Mouse (Mus musculus) right cerebral cortex, adult 18-20 months (tissue): ENCODE results near the gene Nup188.

ENCODE experiments used
- DNase-seq: peaks from one replicate; pipeline ENCODE4 v3.0.0; 2022; ENCODE audit warnings: mixed read lengths

Gene Nup188

GRCm38 (mm10) chr2:30286192-30287026, at the start of gene Nup188, which contains the start of gene Dolk:
Gene Nup188, plus strand, starts transcription at chr2:30286397.
Gene Dolk, minus strand, starts transcription at chr2:30286334.
- DNase-seq = peak; percentile 95

DNA sequence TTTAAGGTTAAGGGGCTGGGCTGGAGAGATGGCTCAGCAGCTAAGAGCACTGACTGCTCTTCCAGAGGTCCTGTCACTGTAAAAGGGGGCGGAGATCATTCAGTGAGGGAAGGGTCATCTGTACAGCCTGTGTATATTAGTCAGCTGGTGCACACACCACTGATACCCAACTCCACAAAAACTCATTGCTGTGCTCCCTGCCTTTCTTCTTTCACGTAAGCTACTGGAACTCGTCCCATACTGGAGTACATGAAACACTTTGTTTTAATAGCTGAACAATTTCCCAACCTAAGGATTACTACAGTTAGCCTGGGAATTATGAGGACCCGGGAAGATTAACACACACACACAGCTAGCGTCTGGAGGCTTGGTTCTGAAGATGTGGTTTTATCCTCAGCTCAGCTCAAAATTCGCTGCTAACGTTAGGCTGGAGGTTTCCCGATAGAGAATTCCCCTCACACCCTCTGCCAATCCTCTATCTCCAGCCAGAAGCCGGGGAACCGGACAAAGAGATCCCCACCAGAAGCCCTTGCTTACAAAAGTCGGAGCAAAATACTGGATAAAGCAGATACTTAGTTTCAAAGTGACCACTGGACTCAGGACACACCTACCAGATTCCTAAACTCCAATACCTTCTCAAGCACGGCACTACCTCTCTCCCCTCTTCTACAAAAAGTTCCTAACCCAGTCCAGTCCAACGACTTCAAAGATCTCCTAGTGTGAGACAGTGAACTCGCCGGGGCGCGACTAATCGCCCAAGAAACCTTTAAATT, 49.6 kb upstream of the Nup188 start:
- no peak for DNase-seq

DNA sequence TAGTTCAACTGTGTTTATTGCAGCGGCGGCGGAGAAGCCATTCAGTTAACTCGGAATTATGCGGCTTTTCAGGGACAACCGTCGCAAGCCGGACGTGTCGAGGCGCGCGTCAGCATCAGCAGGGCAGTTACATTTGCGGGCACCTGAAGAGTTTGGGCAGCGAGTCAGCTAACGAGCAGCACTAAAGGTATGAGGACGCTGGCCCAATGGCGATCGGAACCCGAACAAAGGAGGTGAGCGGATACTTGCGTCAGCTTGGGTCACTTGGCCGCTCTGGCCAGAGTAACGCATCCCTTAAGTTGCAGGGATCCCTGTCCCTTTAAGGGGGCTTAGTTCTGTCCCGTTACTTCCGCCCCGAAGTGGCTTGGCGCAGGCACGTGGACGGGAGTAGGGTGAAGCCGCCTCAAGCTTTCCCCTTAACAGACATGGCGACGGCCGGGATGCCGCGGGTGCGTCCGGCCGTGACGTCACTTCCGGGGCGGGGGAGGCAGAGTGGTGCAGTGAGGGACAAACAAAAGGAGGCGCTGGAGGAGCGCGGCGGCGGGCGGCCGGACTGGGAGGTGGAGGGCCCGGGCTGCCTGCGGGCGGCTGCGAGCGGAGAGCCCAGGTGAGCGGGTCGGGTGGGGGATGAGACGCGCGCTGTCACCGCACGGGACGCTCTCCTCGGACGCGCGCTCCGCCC, 48.9 kb upstream of the Nup188 start, which contains the start of gene Lrrc8a:
Lrrc8a (plus strand) TSS at position 517 of the 682 bp plus-strand sequence.
- peak; percentile 100 for DNase-seq

DNA sequence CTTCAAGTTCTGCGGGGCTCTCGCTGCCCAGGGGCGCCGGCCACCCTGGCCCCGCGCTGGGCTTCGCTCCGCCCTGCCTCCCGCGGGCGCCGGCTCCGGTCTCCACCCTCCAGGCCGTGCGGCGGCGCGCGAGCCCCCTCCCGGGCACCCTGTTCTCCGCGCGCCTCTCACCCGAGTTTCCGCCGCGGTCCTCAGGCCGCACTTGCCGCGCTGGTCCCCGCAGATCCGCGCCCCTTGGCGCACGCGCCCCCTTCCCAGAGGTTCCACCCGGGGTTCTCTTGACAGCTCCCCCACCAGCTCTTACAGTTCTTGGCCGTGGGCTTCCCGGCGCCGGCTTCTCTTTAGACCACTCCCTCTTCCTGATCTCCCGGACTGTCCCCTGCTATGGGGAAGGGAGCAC, 48.3 kb upstream of the Nup188 start:
- DNase-seq = peak; percentile 69

DNA sequence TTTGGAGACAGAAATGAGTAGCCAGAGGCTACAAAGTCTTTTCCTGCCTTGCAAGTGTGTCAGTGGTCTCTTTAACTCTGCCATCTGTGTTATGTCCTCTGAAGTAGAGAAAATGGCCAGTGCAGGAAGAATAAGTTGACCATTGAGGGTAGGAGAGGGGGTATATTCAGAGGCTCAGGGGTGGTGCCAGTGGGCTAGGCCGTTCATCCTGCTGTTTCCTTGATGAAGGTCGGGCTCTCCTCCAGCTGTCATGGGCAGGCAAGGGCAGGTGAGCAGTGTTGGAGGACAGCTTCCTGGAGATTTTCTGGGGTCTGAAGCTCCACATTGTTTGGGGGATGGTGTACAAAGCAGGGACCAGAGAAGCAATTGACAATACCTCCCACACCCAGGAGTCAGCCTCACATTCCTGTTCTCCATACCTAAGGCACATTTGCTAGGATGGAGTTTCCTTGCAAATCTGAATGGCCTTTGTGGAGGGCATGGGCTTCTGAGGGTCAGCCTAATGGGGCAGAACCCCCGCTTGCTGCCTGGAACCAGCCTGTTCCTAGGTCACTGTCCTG, 47.2 kb upstream of the Nup188 start:
- no peak for DNase-seq

DNA sequence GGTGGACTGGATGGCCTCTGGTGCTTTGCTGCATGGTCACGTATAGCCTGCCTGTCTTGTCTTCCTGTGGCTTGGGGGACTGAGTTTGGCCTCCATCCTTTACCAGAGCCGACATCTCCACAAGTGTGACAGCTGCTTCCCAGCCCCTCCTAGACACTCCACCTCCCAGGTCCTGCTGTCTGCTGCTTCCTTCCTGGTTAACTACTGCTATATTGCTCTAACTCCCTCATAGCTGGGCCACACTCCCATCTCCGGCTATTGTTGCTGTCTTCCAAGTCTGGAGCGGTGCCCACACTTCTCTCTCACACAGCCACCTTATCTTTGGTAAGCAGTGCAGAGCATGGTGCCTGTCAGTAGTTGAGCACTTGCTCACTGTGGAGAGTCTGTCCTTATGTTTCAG, 46.4 kb upstream of the Nup188 start:
- DNase-seq = no peak

GRCm38 (mm10) chr2:30240267-30240666, 45.9 kb upstream of the Nup188 start, which contains the start of gene Gm28035:
Gene Gm28035, plus strand, starts transcription at chr2:30240567.
- DNase-seq = no peak

- DNase-seq = peak; percentile 46
Measured at GRCm38 (mm10) chr2:30242509-30242908, 43.7 kb upstream of the Nup188 start.

DNA sequence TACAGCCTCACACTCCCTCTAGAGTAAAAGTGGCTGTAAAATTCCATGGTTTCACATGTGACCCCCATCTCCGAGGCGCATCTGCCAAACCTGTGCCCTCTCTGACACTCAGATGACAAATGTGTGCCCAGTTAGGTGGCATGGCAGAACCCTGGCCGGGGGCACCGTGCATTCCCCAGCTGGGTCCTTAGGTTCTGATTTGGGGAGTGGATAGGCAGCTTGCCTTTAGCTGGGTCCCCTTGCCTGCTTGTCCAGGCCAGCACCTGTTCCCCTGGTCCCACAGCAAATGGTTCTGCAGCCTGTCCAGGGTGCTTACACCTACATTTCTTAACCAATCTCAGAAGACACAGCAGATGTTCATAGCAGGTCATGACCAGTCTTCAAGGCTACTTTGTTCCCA, 42.8 kb upstream of the Nup188 start:
- no peak for DNase-seq

DNA sequence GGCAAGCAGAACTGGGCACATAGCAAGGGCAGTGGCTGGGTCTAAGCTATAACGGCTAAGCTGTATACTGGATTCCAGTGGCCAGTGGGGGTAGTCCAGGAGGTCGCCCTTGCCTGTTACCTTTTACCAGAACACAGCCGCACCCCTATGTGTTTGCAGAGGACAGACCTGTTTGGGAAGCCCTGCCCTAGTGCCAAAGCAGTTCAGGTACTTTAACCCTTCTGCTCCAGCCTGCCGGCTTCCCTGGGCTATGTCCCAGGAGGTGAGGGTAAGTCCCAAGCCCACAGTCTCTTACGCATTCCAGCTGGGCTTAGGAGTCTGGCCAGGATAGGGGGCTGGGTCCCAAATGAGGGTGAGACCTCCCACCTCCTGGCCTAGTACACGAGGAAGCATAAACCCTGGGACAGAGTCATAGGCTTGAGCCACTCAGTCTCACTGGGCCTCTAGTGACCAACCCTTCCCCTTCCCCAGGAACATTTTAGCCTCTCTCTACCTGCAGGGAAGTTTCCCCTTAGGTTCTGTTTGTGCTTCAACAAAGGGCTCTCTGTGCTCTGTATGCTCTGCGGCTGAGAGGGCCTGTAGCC, 41.5 kb upstream of the Nup188 start:
- DNase-seq = no peak

DNA sequence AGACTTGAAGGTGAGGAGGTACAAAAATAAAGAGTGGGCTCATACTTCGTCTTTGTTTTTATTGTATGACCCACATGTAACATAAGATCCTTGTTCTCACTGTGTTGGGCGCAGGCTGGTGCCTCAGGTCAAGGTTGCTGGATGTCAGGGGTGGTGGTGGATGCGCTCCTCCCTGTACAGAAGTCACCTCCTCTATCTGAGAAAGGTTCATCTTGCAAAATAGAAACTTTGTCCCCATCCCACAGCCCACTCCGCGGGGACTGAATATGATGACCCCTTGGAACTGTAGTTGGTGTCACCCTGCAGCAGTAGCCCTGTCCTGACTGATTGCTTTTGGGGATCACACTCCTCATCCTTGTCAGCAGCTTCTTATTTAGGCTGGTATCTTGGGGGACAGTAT, 39.2 kb upstream of the Nup188 start:
- no peak for DNase-seq

DNA sequence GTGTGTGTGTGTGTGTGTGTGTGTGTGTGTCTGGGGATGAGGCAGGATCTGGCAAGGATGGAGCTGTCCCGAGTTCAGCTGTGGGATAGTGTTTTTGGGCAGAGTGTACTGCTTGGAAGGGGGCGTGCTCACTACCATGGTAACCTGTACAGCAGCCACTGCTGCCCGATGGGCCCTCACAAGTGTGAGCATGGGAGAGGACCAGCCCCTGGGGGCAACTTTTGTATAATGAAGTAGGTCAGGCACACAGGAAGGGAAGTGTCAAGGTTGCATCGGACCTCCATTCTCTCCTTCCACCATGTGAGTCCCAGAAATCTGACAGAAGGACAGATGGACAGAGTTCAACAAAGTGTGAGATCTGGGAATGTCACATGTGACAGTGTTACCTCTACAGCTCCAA, 38.5 kb upstream of the Nup188 start:
- DNase-seq = no peak

DNA sequence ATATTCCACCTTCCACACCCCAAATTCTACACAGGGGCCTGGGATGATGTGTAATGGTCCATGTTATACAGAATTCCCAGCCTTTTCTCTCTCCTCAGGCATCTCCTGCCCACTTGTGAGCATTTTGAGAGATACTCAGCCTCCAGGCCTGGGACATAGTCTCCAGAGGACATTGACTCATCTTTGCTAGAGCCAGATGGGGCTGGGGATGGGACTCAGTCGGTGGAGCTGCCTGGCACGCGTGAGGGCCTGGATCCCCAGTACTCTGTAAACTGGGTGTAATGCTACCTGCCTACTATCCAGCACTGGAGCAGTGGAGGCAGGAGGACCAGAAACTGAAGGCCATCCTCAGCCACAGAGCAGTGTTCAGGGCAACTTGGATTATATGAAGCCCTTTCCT, 37.0 kb upstream of the Nup188 start:
- peak; percentile 44 for DNase-seq

GRCm38 (mm10) chr2:30250166-30251128, 35.8 kb upstream of the Nup188 start:
- DNase-seq = no peak

DNA sequence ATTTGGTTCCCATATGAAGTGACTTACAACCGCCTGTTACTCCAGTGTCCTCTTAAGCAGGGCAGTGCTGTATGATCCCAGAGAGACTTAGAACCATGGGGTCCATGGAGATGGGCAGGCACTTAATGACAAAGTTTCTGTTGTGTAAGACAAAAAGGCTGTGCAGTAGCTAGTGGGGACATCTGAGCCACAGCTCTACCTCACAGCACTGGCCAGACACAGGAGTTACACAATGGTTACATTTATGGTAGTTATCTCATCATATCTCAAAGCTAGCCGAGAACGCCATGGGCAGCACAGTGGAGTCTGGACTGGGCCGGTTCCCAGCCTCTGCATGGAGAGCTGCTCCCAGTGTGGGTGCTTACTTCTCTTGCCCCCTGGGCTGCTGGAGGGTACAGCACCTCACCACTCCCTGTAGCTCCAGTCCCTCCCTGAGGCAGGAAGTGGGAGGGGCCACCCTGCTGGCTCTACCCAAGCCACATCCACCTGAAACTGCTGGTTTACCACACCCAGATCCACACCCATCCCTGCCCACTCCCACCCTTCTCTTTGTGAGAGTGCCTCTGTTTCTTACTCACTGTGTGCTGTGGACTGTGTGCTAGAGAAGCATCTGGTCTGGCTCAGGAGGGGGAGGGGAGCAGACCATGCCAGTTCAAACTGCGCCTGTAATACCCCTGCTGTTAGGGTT, 34.6 kb upstream of the Nup188 start:
- DNase-seq = no peak

GRCm38 (mm10) chr2:30252521-30252920, 33.7 kb upstream of the Nup188 start:
- no peak for DNase-seq

DNA sequence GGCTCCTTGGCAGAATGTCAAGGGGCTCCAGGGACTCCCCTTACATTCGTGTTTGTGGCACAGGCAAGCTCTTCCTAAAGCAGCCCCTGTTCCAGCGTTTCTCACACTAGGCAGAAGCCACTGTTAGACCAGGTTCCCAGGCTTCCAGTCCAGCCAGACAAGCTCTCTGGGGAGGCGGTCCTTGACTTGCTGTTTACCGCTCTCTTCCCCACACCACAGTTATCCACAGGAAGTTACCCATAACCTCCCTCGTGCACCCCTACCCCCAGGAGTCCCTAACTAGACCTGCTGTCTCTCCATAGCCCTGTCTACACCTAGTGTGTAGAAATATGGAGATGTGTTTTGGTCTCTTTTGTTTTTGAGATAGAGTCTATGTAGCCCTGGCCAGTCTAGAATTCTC, 32.4 kb upstream of the Nup188 start:
- no peak for DNase-seq

DNA sequence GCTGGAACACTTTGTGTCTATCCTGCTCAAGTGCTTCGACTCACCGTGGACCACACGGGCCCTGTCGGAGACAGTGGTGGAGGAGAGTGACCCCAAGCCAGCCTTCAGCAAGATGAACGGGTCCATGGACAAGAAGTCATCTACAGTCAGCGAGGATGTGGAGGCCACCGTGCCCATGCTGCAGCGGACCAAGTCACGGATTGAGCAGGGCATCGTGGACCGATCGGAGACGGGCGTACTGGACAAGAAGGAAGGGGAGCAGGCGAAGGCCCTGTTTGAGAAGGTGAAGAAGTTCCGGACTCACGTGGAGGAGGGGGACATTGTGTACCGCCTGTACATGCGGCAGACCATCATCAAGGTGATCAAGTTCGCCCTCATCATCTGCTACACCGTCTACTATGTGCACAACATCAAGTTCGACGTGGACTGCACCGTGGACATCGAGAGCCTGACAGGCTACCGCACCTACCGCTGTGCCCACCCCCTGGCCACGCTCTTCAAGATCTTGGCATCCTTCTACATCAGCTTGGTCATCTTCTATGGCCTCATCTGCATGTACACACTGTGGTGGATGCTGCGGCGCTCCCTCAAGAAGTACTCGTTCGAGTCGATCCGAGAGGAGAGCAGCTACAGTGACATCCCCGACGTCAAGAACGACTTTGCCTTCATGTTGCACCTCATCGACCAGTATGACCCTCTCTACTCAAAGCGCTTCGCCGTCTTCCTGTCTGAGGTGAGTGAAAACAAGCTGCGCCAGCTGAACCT, 30.4 kb upstream of the Nup188 start:
- no peak for DNase-seq

DNA sequence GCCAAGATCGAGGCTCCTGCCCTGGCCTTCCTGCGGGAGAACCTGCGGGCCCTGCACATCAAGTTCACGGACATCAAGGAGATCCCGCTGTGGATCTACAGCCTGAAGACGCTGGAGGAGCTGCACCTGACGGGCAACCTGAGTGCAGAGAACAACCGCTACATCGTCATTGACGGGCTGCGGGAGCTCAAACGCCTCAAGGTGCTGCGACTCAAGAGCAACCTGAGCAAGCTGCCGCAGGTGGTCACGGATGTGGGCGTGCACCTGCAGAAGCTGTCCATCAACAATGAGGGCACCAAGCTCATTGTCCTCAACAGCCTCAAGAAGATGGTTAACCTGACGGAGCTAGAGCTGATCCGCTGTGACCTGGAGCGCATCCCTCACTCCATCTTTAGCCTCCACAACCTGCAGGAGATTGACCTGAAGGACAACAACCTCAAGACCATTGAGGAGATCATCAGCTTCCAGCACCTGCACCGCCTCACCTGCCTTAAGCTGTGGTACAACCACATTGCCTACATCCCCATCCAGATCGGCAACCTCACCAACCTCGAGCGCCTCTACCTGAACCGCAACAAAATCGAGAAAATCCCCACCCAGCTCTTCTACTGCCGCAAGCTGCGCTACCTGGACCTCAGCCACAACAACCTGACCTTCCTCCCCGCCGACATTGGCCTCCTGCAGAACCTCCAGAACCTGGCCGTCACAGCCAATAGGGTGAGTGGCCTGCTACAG, 29.4 kb upstream of the Nup188 start:
- DNase-seq = no peak
